Mouse (Mus musculus) c-Kit-negative CD71-positive TER-119-positive erythroid progenitor cells, embryonic 14.5 days (primary cell): ENCODE measurements around the gene Immt.

ENCODE experiments used
- DNase-seq: peaks from one replicate; pipeline ENCODE4 v3.0.0-alpha.2; 2013; ENCODE audit warnings: low read depth, low spot score

The Immt gene

DNA sequence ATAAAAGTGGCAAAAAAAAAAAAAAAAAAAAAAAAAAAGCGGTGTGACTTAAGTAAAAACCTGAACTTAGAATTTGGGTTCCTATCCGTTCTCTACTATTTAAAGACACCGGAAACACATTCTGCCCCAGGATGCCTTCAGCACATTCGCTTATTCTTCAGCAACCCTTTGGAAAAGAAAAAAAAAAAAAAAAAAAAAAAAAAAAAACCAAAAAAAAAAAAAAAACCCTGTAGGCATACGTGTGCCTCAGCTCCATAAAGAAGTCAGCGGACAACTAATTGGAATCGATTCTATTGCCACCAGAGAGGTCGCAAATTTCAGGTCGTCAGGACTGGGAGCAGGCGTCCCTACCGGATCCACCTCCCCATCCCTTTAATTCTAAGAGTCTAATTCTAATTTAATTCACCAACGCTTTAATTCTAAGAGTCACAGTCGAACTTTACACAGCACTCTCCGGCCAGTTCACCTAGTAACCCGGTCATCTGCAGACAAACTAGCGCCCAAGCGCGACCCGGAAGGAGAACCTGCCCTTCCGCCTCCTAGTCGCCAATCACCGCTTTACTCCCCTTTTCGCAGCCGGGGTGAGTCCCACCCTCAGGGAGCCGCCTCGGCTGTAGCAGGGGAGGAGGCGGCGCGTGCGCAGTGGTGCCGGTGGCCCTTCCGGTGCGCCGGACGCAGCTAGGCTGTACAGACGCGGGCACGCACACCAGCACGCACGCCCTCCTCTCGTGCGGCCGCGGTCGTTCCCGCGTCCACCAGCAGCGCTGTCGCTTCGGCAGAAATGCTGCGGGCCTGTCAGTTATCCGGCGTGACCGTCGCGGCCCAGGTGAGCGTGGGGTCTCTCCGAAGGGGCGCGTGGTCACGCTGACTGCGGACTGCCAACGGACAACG is at the start of gene Immt:
Gene Immt (plus strand): TSS at position 642 of the 891 bp plus-strand sequence.
- peak; percentile 89 for DNase-seq

- DNase-seq: no peak
Observed at GRCm38 (mm10) chr6:71783165-71783564, 48.0 kb upstream of the Immt start.

GRCm38 (mm10) chr6:71788348-71788747 is 42.8 kb upstream of the Immt start:
- DNase-seq: no peak

DNA sequence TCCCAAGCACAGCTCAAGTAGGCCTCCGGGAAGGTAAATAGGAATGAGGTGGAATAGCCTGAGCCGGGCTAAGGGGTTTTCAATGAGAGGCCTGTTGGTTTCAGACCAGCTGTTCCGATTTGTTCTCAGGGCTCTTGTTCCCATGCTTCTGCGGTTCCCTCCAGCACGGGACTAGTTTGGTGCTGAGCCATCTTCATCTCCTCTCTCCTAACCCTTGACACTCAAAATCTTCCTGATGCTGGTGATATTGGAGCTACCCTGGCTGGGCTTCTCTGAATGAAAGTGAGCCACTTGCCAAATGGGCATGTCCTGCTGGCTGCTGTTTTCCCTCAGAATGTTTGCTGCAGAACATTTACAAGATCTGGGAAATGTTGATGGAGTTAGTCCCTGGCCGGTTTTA is 39.4 kb upstream of the Immt start:
- DNase-seq: no peak

GRCm38 (mm10) chr6:71799391-71799790 is 31.7 kb upstream of the Immt start:
- DNase-seq: no peak

DNA sequence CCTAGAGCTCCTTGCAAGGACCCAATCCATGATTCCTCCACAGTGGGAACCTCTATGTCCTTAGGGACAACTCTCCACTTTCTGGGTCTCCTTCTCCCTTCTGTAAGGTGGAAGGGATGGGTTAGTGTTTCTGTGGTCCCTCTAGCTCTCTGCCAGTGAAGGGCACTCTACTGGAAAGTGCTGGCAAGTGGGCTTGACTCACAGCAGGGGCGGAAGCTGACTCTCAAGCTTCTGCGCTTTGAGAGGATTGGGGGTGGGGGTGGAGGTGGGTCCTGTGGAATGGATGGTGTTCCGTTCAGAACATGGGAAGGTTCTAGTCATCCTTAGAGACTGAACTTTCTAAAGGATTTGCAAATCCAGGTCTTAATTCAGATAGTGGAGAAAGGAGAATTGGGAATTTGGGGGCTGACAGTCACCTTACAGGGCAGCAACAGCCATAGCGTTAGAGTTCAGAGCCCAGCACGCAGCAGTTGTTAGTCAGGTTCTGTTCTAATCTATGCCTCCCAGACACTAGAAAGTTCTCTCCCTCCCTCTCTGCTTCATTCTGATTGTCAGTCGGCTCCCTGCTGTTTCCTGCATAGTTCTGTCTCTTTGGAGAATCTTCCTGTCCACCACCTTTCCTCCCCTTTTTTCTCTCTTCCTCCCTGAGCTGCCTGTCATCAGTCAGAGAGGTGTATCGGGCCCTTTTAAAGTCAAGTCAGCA is 30.0 kb upstream of the Immt start:
- peak; percentile 68 for DNase-seq

DNA sequence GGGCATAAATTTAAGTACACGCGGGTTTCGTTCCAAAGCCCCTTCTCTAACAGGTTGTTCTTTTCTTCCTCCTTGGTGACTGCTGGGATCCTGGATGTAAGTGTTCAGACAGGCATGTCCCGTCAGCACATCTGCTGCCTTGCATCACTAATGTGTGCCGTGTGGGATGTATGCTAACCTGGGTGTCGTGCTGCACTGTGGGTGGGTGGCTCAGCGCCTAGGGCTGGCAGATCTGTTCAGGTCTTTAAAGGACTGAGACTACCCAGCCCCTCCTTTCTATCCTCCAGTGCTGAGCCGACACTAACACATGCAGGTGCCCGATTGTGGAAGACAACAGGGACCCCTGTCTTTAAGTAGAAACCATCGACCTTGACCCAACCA is 29.4 kb upstream of the Immt start:
- peak; percentile 20 for DNase-seq

DNA sequence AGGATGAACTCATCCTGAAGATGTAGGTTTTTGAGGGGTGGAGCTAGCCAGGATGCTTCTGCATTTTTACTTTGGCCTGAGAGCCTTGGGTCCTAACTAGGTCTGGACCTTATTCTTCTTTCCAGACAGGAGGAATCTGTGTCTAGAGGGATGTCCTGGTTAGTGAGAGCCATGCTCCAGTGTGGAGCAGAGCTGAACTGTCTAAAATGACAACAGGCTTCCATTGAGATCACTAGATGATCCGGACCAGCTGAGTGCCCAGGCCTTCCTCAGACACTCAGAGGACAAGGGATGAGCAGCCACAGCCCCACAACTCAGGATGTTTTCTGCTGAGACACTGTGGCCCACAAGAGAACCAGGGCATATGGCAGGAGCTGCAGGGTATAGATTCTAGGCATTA is 27.5 kb upstream of the Immt start:
- DNase-seq: no peak

GRCm38 (mm10) chr6:71804061-71804829 is 26.9 kb upstream of the Immt start:
- peak; percentile 65 for DNase-seq

- no peak for DNase-seq
Observed at GRCm38 (mm10) chr6:71806713-71807112, 24.4 kb upstream of the Immt start.

GRCm38 (mm10) chr6:71809890-71810289 is 21.2 kb upstream of the Immt start:
- no peak for DNase-seq

DNA sequence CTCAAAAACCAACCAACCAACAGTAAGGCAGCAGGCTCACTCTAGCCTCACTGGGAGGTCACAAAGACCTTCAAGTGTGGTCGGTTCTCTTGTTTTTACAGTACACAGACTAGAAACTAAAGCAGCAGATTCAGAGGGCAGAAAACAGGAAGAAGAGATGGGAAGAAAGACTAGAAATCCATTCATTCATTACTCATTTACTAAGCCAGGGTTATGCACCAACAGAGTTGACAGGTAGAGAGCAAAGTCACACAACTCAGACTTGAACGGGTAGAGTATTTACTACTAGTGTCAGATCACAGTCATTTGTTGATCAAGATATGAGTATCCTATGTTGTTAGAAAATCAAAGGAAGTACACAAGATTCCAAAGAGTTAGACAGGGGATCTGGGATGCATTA is 18.3 kb upstream of the Immt start:
- DNase-seq: no peak

- no peak for DNase-seq
Observed at GRCm38 (mm10) chr6:71819764-71820292, 11.3 kb upstream of the Immt start.

DNA sequence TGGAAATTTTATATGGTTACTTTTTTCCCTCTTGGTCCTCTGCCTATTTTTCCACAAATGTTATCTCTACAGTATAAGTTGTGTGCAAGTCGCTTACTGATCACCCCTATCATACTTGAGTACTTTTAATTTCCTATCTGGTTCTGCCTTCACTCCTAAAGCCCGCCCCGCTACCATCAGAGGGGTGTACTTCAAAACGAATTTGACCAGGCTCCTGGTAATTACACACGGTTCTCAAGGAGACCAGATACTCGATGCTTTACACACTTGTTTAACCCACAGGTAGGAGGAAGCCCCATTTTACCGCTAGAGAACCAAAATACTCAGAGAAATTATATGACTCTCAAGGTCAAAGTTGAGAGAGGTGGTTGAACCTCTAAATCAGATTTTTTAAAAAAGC is 8.0 kb upstream of the Immt start:
- no peak for DNase-seq

DNA sequence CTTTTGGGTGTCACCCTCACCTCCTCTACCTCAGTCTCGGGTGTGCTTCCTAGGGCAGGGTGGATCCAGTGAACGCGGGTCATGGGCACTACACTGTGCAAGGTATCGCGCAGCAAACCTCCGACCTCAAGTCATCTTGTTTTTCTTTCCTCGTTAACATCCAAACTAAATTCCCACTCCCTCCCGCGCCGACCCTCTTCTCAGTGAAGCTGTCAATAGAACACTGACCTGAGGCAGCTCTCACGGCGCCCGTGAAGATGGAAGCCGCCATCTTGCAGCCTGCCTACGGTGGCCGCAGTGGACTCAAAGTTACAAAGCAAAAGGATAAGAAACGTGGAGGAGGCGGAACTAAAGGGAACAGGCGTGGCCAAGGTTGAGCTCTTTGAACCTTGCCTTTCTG is 7.6 kb upstream of the Immt start:
- peak; percentile 87 for DNase-seq

- DNase-seq: no peak
Observed at GRCm38 (mm10) chr6:71823961-71824360, 7.2 kb upstream of the Immt start.

GRCm38 (mm10) chr6:71826869-71827268 is 4.3 kb upstream of the Immt start, which contains the start of gene Mrpl35:
Gene Mrpl35, minus strand, starts transcription at chr6:71826969.
- DNase-seq: no peak

- no peak for DNase-seq
Observed at GRCm38 (mm10) chr6:71829768-71830167, 1.4 kb upstream of the Immt start.

GRCm38 (mm10) chr6:71831581-71831960 is 440 bp downstream of the Immt start:
- peak; percentile 91 for DNase-seq

GRCm38 (mm10) chr6:71836811-71837210 is 5.7 kb downstream of the Immt start:
- DNase-seq: no peak

- no peak for DNase-seq
Observed at GRCm38 (mm10) chr6:71839815-71840214, 8.7 kb downstream of the Immt start.
